Mouse (Mus musculus): ENCODE results near the gene Il17c.

DNA sequence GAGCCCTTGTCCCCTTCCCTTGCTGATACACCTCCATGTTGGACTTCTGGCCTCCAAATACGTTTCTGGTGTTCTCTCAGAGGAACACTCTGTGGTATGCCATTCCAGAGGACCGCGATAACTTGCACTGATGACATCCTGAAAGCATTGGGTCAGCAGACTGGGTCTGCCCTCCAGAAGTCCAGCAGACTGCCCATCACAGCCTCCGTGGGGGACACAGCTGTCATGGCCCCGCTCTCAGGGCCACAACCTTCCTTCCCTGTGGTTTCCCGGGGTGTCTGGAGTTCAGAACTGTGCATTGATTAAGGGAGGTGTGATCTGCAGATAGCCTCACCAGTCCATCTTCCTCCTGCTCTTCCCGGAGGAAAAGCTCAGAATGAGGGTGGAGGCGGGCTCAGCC, 40.7 kb downstream of the Il17c start:
- TF ChIP-seq POLR2A (IDR thresholded peaks at IDR 0.05; ENCODE audit: insufficient read depth, low read depth, low read length) (no peak), CTCF (IDR thresholded peaks at IDR 0.05; ENCODE audit: insufficient read depth, low read depth, low read length) (no peak)
